Mouse (Mus musculus) testis, adult 2 months (tissue): ENCODE results near the gene Ano10.

Source experiments
- CTCF ChIP-seq: fragments of 200-500 bp; IDR thresholded peaks from 2 replicates; pipeline ENCODE4 v1.5.1; 2012; ENCODE audit warnings: low read depth, mild to moderate bottlenecking, inconsistent platforms, low read length, moderate library complexity; ENCODE audit not compliant: control insufficient read depth, insufficient read depth, insufficient replicate concordance
- POLR2A ChIP-seq: fragments of 200-500 bp; IDR thresholded peaks from 2 replicates; pipeline ENCODE4 v1.6.1; 2012; ENCODE audit warnings: low read depth, mild to moderate bottlenecking, inconsistent platforms, low read length, moderate library complexity; ENCODE audit not compliant: control insufficient read depth

GRCm38 (mm10) chr9:122285146-122285832 lies 8.9 kb downstream of the Ano10 start:
- TF ChIP-seq CTCF (no peak), POLR2A (no peak)
